Mouse (Mus musculus): ENCODE data around the gene Aldoart2. TPM values are rescaled to one million over a fixed set of nuclear protein-coding genes. Genes with fewer than 3 reads are reported as not detected.
"Not testable (repeated sequence)": the region's sequence is repeated elsewhere in the genome, so short reads cannot be mapped to it uniquely, and the experiment has no call there.

Gene Aldoart2
- polyA plus RNA-seq (2016; fragmentation: Nextera tagmentation; extraction: Ambion mirVana), result not detected in 2 replicates

GRCm38 (mm10) chr12:55565206-55565605 is at the start of gene Aldoart2:
Gene Aldoart2 (plus strand): TSS chr12:55565239.
- Histone ChIP-seq H3K9me3 (no peaks in the 10 kb centered on the region), H3K27me3 (replicated peaks; ENCODE audit: low read depth, poor library complexity, severe bottlenecking) (no peaks in the 10 kb centered on the region), H3K36me3 (replicated peaks) (no peaks in the 10 kb centered on the region), H3K27ac (replicated peaks) (no peak within 1 kb of the TSS), H3K4me3 (no peak within 1 kb of the TSS), H3K4me1 (peaks cover 4% of the 10 kb centered on the region)
- 95% methylated on average over 19 of the region's 19 CpGs for WGBS
- DNase-seq (ENCODE audit: low spot score), result no peak

- peak; percentile 69 for DNase-seq (ENCODE audit: low spot score)
- Histone ChIP-seq H3K27ac (replicated peaks) (no peak overlapping the region), H3K9me3 (no peaks in the 10 kb centered on the region), H3K27me3 (replicated peaks; ENCODE audit: low read depth, poor library complexity, severe bottlenecking) (no peaks in the 10 kb centered on the region), H3K4me1 (0 out of 2 replicates have a peak, but pooled peaks cover 3% of the 10 kb centered on the region), H3K4me3 (no peak overlapping the region), H3K36me3 (replicated peaks) (no peaks in the 10 kb centered on the region)
- WGBS, result 50% methylated on average over 15 of the region's 15 CpGs
These were observed 46.8 kb upstream of the Aldoart2 start for GRCm38 (mm10) chr12:55518061-55518738.

- no peak for DNase-seq (ENCODE audit: low spot score)
- no peaks in the 10 kb centered on the region for H3K27me3 ChIP-seq (replicated peaks; ENCODE audit: low read depth, poor library complexity, severe bottlenecking)
- WGBS, result 65% methylated on average over 15 of the region's 15 CpGs
- no peak overlapping the region for H3K4me3 ChIP-seq
- no peak overlapping the region for H3K27ac ChIP-seq (replicated peaks)
- H3K4me1 ChIP-seq, result no peaks in the 10 kb centered on the region
- H3K36me3 ChIP-seq (replicated peaks), result no peaks in the 10 kb centered on the region
- no peaks in the 10 kb centered on the region for H3K9me3 ChIP-seq
These were observed 37.9 kb upstream of the Aldoart2 start for GRCm38 (mm10) chr12:55526983-55527752.

- Histone ChIP-seq H3K4me3 (no peak overlapping the region), H3K27ac (replicated peaks) (no peak overlapping the region), H3K9me3 (no peaks in the 10 kb centered on the region), H3K4me1 (no peaks in the 10 kb centered on the region), H3K27me3 (replicated peaks; ENCODE audit: low read depth, poor library complexity, severe bottlenecking) (peaks cover 21% of the 10 kb centered on the region), H3K36me3 (replicated peaks) (no peaks in the 10 kb centered on the region)
- WGBS, result 7% methylated on average over 14 of the region's 14 CpGs
- DNase-seq (ENCODE audit: low spot score), result peak; percentile 69
These were observed 28.4 kb upstream of the Aldoart2 start for GRCm38 (mm10) chr12:55536537-55537135.

- Histone ChIP-seq H3K9me3 (no peaks in the 10 kb centered on the region), H3K4me3 (no peak overlapping the region), H3K36me3 (replicated peaks) (no peaks in the 10 kb centered on the region), H3K27ac (replicated peaks) (no peak overlapping the region), H3K27me3 (replicated peaks; ENCODE audit: low read depth, poor library complexity, severe bottlenecking) (peaks cover 21% of the 10 kb centered on the region), H3K4me1 (no peaks in the 10 kb centered on the region)
- WGBS, result 64% methylated on average over 7 of the region's 7 CpGs
- no peak for DNase-seq (ENCODE audit: low spot score)
These were observed 27.3 kb upstream of the Aldoart2 start for GRCm38 (mm10) chr12:55537742-55538141.

- Histone ChIP-seq H3K36me3 (replicated peaks) (no peaks in the 10 kb centered on the region), H3K4me3 (no peak overlapping the region), H3K27ac (replicated peaks) (no peak overlapping the region), H3K4me1 (no peaks in the 10 kb centered on the region), H3K9me3 (no peaks in the 10 kb centered on the region), H3K27me3 (replicated peaks; ENCODE audit: low read depth, poor library complexity, severe bottlenecking) (peaks cover 21% of the 10 kb centered on the region)
- DNase-seq (ENCODE audit: low spot score), result no peak
- 80% methylated on average over 1 of the region's 1 CpGs for WGBS
These were observed 26.6 kb upstream of the Aldoart2 start for GRCm38 (mm10) chr12:55538328-55538971.

GRCm38 (mm10) chr12:55539157-55539556 is 25.9 kb upstream of the Aldoart2 start:
- WGBS, result 55% methylated on average over 8 of the region's 8 CpGs
- H3K27ac ChIP-seq (replicated peaks), result no peak overlapping the region
- peaks cover 21% of the 10 kb centered on the region for H3K27me3 ChIP-seq (replicated peaks; ENCODE audit: low read depth, poor library complexity, severe bottlenecking)
- DNase-seq (ENCODE audit: low spot score), result no peak
- no peaks in the 10 kb centered on the region for H3K4me1 ChIP-seq
- H3K36me3 ChIP-seq (replicated peaks), result no peaks in the 10 kb centered on the region
- no peak overlapping the region for H3K4me3 ChIP-seq
- H3K9me3 ChIP-seq, result no peaks in the 10 kb centered on the region

- not testable (repeated sequence) for H3K4me3 ChIP-seq; H3K27ac ChIP-seq (replicated peaks); H3K4me1 ChIP-seq; H3K9me3 ChIP-seq; DNase-seq (ENCODE audit: low spot score); H3K36me3 ChIP-seq (replicated peaks); H3K27me3 ChIP-seq (replicated peaks; ENCODE audit: low read depth, poor library complexity, severe bottlenecking)
- WGBS, result 83% methylated on average over 6 of the region's 6 CpGs
These were observed 10.1 kb upstream of the Aldoart2 start for GRCm38 (mm10) chr12:55554901-55555300.

- H3K4me1 ChIP-seq, result peaks cover 8% of the 10 kb centered on the region
- no peaks in the 10 kb centered on the region for H3K36me3 ChIP-seq (replicated peaks)
- no peaks in the 10 kb centered on the region for H3K27me3 ChIP-seq (replicated peaks; ENCODE audit: low read depth, poor library complexity, severe bottlenecking)
- no peak for DNase-seq (ENCODE audit: low spot score)
- H3K4me3 ChIP-seq, result no peak overlapping the region
- no peak overlapping the region for H3K27ac ChIP-seq (replicated peaks)
- 79% methylated on average over 6 of the region's 6 CpGs for WGBS
- H3K9me3 ChIP-seq, result no peaks in the 10 kb centered on the region
These were observed 7.2 kb upstream of the Aldoart2 start for GRCm38 (mm10) chr12:55557866-55558265.

GRCm38 (mm10) chr12:55559184-55559855 is 5.7 kb upstream of the Aldoart2 start:
- Histone ChIP-seq H3K27me3 (replicated peaks; ENCODE audit: low read depth, poor library complexity, severe bottlenecking) (no peaks in the 10 kb centered on the region), H3K9me3 (no peaks in the 10 kb centered on the region), H3K4me1 (peaks cover 8% of the 10 kb centered on the region), H3K27ac (replicated peaks) (no peak overlapping the region), H3K4me3 (no peak overlapping the region), H3K36me3 (replicated peaks) (no peaks in the 10 kb centered on the region)
- DNase-seq (ENCODE audit: low spot score), result no peak
- 86% methylated on average over 12 of the region's 12 CpGs for WGBS

- Histone ChIP-seq H3K27ac (replicated peaks) (no peak overlapping the region), H3K9me3 (no peaks in the 10 kb centered on the region), H3K4me1 (peaks cover 8% of the 10 kb centered on the region), H3K27me3 (replicated peaks; ENCODE audit: low read depth, poor library complexity, severe bottlenecking) (no peaks in the 10 kb centered on the region), H3K4me3 (peak overlapping the region; percentile 51), H3K36me3 (replicated peaks) (no peaks in the 10 kb centered on the region)
- peak; percentile 27 for DNase-seq (ENCODE audit: low spot score)
- 13% methylated on average over 19 of the region's 19 CpGs for WGBS
These were observed 4.9 kb upstream of the Aldoart2 start for GRCm38 (mm10) chr12:55560025-55560690.

Measured in embryonic facial prominence, embryonic 10.5 days (tissue).